12 mouse cellular contexts compared by ENCODE assay signal in the genomic region with DNA sequence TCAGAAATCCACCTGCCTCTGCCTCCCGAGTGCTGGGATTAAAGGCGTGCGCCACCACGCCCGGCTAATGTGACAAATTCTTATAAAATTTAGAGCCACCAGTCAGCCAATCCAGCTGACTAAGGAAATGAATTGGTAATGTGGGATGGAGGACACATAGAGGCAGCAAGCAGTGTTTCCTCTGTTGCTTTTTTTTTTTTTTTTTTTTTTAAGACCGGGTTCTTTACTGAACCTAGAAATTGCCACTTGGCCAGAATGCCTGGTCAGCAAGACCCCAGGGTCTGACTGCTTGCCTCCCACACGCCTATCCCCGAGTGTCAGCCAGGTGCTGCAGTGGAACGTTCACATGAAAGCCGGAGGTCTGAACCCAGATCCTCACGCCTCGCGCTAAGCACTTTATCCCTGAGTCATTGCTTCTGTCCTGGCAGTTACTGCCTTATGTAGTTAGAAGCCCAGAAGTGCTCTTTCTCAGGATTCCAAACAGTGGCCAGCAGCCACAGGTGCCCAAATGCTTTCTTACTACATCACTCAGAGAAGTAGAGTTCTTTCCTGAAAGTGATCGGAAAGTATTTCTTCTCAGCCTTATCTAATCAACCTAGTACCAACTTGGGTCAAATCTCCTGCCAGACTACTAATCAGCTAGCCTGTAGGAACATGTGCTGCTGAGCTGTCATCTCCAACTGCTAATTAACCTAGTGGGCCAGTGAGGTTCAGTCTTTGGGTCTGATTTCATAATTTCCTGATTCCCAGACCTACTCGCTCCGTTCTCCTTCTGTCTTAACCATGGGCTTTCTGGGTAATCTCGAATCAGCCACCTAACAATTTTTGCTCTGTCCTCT. TPM values are rescaled to one million over a fixed set of nuclear protein-coding genes. Genes with fewer than 3 reads are reported as not detected.
DNase-seq lines count a peak whose midpoint lies in the region; ATAC-seq and TF ChIP-seq lines count a peak whose summit lies in the region.
"Had no signal": no experiment of that assay in that cellular context is flagged by ENCODE, and none has a peak within 500 bp of the region (broad histone marks: within the 10 kb centered on the region; RNA-seq: fewer than 3 reads in every experiment).

No protein-coding gene starts in this region.

- intact Hi-C loops in gastrocnemius, postnatal 14 days (cut with DNase I; ENCODE audit: low total_unique reads) = no loop called here

- H3K27ac ChIP-seq in stomach, embryonic 14.5 days (ENCODE audit: low read length) = no peak overlapping the region
- H3K27ac ChIP-seq in stomach, postnatal 0 days (replicated peaks) = no peak overlapping the region
- H3K27ac ChIP-seq: embryonic facial prominence, embryonic 15.5 days; limb, embryonic 13.5 days; neural tube, embryonic 15.5 days had no signal

- H3K36me3 ChIP-seq in stomach, embryonic 14.5 days (ENCODE audit: control insufficient read depth, insufficient read depth, low read length) = no peaks in the 10 kb centered on the region
- H3K36me3 ChIP-seq in stomach, postnatal 0 days (ENCODE audit: control insufficient read depth, insufficient read depth, low read length) = no peaks in the 10 kb centered on the region
- H3K36me3 ChIP-seq: embryonic facial prominence, embryonic 15.5 days; limb, embryonic 13.5 days; neural tube, embryonic 15.5 days had no signal

- TF ChIP-seq EP300 in stomach, postnatal 0 days (optimal IDR thresholded peaks at IDR 0.05) = no peak

- 91% methylated on average over 17 of the region's 17 CpGs for WGBS in stomach, embryonic 14.5 days
- 92% methylated on average over 17 of the region's 17 CpGs for WGBS in stomach, postnatal 0 days

- no peaks in the 10 kb centered on the region for H3K27me3 ChIP-seq in stomach, embryonic 14.5 days (ENCODE audit: control insufficient read depth, insufficient read depth, low read length)
- H3K27me3 ChIP-seq in stomach, postnatal 0 days (ENCODE audit: control insufficient read depth, insufficient read depth, low read length) = no peaks in the 10 kb centered on the region
- H3K27me3 ChIP-seq: embryonic facial prominence, embryonic 15.5 days; limb, embryonic 13.5 days; neural tube, embryonic 15.5 days had no signal

- TF ChIP-seq CTCF in stomach, postnatal 0 days (IDR thresholded peaks at IDR 0.05; ENCODE audit: low read depth) = no peak

- no peak overlapping the region for H3K9ac ChIP-seq in stomach, embryonic 14.5 days (replicated peaks; ENCODE audit: low read depth, low read length)
- no peak overlapping the region for H3K9ac ChIP-seq in stomach, postnatal 0 days (ENCODE audit: low read length)
- H3K9ac ChIP-seq: embryonic facial prominence, embryonic 15.5 days; limb, embryonic 13.5 days; neural tube, embryonic 15.5 days had no signal

- ATAC-seq in stomach, embryonic 14.5 days (ENCODE audit: insufficient number of reproducible peaks, insufficient read depth, low FRiP score, low read depth) = peak; percentile 56; the same call in 1 of the 2 replicates
- ATAC-seq in stomach, postnatal 0 days (ENCODE audit: low FRiP score, low TSS enrichment) = no peak
- peak; percentile 69 for ATAC-seq in megakaryocyte-erythroid progenitor cell, adult 5-6 weeks (replicated peaks; ENCODE audit: low FRiP score, low TSS enrichment, poor library complexity, severe bottlenecking)

- H3K4me3 ChIP-seq in stomach, embryonic 14.5 days (ENCODE audit: low read depth, low read length) = no peak overlapping the region
- H3K4me3 ChIP-seq in stomach, postnatal 0 days (ENCODE audit: low read depth, low read length) = no peak overlapping the region
- H3K4me3 ChIP-seq: embryonic facial prominence, embryonic 15.5 days; limb, embryonic 13.5 days; neural tube, embryonic 15.5 days had no signal

- H3K4me1 ChIP-seq in stomach, embryonic 14.5 days (ENCODE audit: control insufficient read depth, insufficient read depth, low read length) = peaks cover 6% of the 10 kb centered on the region; the same call in 1 of the 2 replicates
- H3K4me1 ChIP-seq in stomach, postnatal 0 days (replicated peaks; ENCODE audit: control insufficient read depth, insufficient read depth) = no peaks in the 10 kb centered on the region
- H3K4me1 ChIP-seq: embryonic facial prominence, embryonic 15.5 days had no signal

- no peak for DNase-seq in stomach, postnatal 0 days (ENCODE audit: low spot score)
- peak; percentile 16 for DNase-seq in fibroblast of lung, adult 2 months (ENCODE audit: low read depth)
- no peak for DNase-seq in cerebellum, adult 11-12 months
- no peak for DNase-seq in kidney, adult 18-20 months
- DNase-seq in gastrocnemius, postnatal 14 days = no peak
- DNase-seq: cerebellum, postnatal 14 days; kidney, adult 11 months had no signal

- H3K9me3 ChIP-seq in stomach, embryonic 14.5 days (ENCODE audit: control insufficient read depth, low read depth, low read length) = no peaks in the 10 kb centered on the region
- H3K9me3 ChIP-seq in stomach, postnatal 0 days (ENCODE audit: control insufficient read depth, low read length) = no peaks in the 10 kb centered on the region
- H3K9me3 ChIP-seq: embryonic facial prominence, embryonic 15.5 days; limb, embryonic 13.5 days; neural tube, embryonic 15.5 days had no signal

- no peak overlapping the region for H3K4me2 ChIP-seq in stomach, embryonic 14.5 days (replicated peaks; ENCODE audit: low read depth, low read length)
- no peak overlapping the region for H3K4me2 ChIP-seq in stomach, postnatal 0 days (replicated peaks; ENCODE audit: low read depth)
- H3K4me2 ChIP-seq: embryonic facial prominence, embryonic 15.5 days; limb, embryonic 13.5 days; neural tube, embryonic 15.5 days had no signal

RNA-seq across cellular contexts. Expression of a gene that starts 24.7 kb away (rescaled TPM):
- 10.9 and 11.6 TPM in 2 replicates for polyA plus RNA-seq in stomach, embryonic 14.5 days (2014; fragmentation: Nextera tagmentation; extraction: Ambion mirVana)
- polyA plus RNA-seq in stomach, postnatal 0 days (2015; fragmentation: Nextera tagmentation; extraction: Ambion mirVana) = 4.0 and 4.1 TPM in 2 replicates
- 11.0 and 16.9 TPM in 2 replicates for total RNA-seq in megakaryocyte-erythroid progenitor cell, adult 5-6 weeks (2014; fragmentation: Nextera tagmentation)
- 3.0 and 7.0 TPM in 2 replicates for total RNA-seq in megakaryocyte-erythroid progenitor cell, adult 5-6 weeks (2017)
- 10 to 100 TPM in 1 of 2 experiments, 1 to 10 TPM in 1; 9.9 to 10.5 TPM for total RNA-seq in gastrocnemius, postnatal 14 days (2021)
